Mouse (Mus musculus) cerebellum, adult 8-10 months (tissue): ENCODE data around the gene Rpl28.
A peak's percentile ranks its signal among the peaks of the same experiment; 100 is the strongest.

Source experiments
- DNase-seq: peaks from one replicate; pipeline ENCODE4 v3.0.0; 2022

Rpl28 gene

GRCm38 (mm10) chr7:4792278-4793212, at the start of gene Rpl28:
Gene Rpl28 (plus strand): TSS chr7:4792874.
- peak; percentile 92 for DNase-seq

- no peak for DNase-seq
Observed at GRCm38 (mm10) chr7:4743354-4743753, 49.3 kb upstream of the Rpl28 start.

GRCm38 (mm10) chr7:4744886-4745285, 47.8 kb upstream of the Rpl28 start:
- no peak for DNase-seq

GRCm38 (mm10) chr7:4746326-4746980, 46.2 kb upstream of the Rpl28 start:
- DNase-seq = no peak

- no peak for DNase-seq
Observed at GRCm38 (mm10) chr7:4747156-4747899, 45.3 kb upstream of the Rpl28 start.

GRCm38 (mm10) chr7:4748321-4748720, 44.4 kb upstream of the Rpl28 start:
- DNase-seq = no peak

GRCm38 (mm10) chr7:4749169-4749568, 43.5 kb upstream of the Rpl28 start:
- no peak for DNase-seq

- no peak for DNase-seq
Observed at GRCm38 (mm10) chr7:4751971-4752820, 40.5 kb upstream of the Rpl28 start.

- DNase-seq = no peak
Observed at GRCm38 (mm10) chr7:4752821-4753570, 39.7 kb upstream of the Rpl28 start, which contains the start of gene Cox6b2. Gene Cox6b2 (minus strand): TSS chr7:4753094.

- DNase-seq = no peak
Observed at GRCm38 (mm10) chr7:4759670-4760069, 33.0 kb upstream of the Rpl28 start.

- DNase-seq = no peak
Observed at GRCm38 (mm10) chr7:4764946-4765710, 27.5 kb upstream of the Rpl28 start.

- DNase-seq = no peak
Observed at GRCm38 (mm10) chr7:4771202-4771601, 21.5 kb upstream of the Rpl28 start, which contains the start of gene Fam71e2. Gene Fam71e2 (minus strand): TSS chr7:4771302.

- DNase-seq = no peak
Observed at GRCm38 (mm10) chr7:4776131-4776530, 16.5 kb upstream of the Rpl28 start.

- no peak for DNase-seq
Observed at GRCm38 (mm10) chr7:4776861-4777830, 15.5 kb upstream of the Rpl28 start.

GRCm38 (mm10) chr7:4777851-4778637, 14.6 kb upstream of the Rpl28 start:
- DNase-seq = no peak

GRCm38 (mm10) chr7:4779921-4780320, 12.8 kb upstream of the Rpl28 start:
- DNase-seq = no peak

- no peak for DNase-seq
Observed at GRCm38 (mm10) chr7:4782130-4782529, 10.5 kb upstream of the Rpl28 start.

- DNase-seq = no peak
Observed at GRCm38 (mm10) chr7:4782759-4783158, 9.9 kb upstream of the Rpl28 start, which contains the start of the genes Il11 and Tmem190. Gene Il11 (minus strand): TSS chr7:4782859. Gene Tmem190 (plus strand): TSS chr7:4782937.
